Mouse (Mus musculus) heart, postnatal 4 days (tissue): Measurements from ENCODE around the gene Usp49. TPM values are rescaled to one million over a fixed set of nuclear protein-coding genes. Genes with fewer than 3 reads are reported as not detected.

Source experiments
- DNase-seq: peaks from one replicate; pipeline ENCODE4 v3.0.0; 2021
- total RNA-seq, 2 experiments: library from RNA; stranded (reverse); gene quantifications; 2 replicates each; pipeline ENCODE4 v1.2.3; 2021

The Usp49 gene
- total RNA-seq, 2 experiments from 2014 or later: 7.3 to 9.7 TPM

DNA sequence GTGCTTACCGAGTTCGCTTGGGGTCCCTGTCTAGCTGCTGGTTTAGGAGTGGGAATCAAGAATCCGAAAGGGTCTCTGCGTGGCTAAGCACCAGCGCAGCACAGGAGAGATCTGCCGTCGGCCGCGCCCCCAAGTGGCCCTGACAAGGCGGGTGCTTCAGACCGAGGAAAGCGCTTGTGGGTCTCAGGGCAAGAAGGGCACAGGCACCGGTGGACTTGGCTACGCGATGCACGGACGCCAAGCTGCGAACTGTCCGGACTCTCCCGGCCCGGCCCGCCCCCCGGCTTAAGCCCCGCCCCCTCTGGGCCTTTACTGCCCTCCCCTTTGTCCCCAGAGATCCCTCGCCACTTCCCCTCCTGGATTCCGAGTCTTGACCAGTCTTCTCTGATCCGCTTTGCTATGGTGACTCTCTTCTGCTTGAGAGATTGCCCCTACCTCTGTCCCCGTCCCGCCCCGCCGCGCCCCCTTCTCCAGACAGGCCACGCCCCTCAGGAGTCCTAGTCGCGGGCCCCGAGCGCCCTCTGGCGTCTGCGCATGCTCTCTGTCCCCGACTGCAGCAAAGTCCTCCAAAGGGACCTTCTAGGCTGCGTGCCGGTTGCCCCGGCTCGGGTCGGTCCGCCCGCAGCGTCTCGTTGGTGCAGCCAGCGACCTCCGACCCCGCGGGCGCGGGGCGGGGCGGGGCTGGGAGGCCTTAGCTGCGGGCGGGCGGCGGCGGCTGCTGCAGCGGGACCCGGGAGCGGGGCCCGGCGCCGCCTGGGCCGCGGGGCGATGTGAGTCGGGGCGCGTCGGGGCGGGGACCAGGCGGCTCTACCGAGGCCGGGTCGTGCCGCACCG, 64.2 kb downstream of the Usp49 start, which contains the start of gene Prickle4:
TSS of gene Prickle4 (minus strand) at position 234 of the 834 bp plus-strand sequence.
- DNase-seq: peak; percentile 99

DNA sequence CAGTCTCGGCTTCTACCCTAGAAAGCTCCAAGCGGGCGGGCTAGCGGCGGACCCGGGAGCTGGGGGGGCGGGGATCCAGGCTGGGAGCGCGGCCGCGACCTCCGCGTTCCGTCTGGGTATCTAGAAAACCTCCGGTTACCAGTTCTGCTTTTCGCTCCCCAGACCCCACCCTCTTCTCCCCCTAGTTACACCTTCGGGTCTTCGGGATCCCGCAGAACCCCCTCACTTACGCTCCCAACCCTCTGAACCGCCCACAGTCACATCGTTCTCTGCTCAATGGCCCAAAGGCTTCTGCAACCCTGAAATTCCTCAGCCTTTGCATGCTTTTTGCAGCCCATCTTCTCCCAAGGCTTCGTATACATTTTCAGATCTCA, 64.8 kb downstream of the Usp49 start:
- DNase-seq: no peak

DNA sequence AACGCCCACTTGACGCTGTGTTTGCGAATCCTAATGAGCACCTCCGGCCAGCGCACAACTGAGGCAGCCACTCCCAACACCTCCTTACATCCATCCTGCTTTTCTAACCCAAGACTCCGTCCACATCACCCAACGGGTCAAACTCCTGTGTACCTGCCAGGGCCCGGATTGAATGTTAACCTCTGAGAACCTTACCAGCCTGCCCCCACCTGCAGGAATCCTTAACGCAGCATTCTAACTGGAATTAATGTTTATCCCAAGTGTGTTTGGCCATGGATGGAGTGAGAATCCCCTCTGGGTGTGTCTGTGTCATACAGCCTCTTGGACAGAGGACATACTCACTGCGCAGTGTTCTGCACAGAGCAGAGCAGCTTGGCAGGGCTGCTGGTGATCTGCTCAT, 67.7 kb downstream of the Usp49 start:
- DNase-seq: no peak

DNA sequence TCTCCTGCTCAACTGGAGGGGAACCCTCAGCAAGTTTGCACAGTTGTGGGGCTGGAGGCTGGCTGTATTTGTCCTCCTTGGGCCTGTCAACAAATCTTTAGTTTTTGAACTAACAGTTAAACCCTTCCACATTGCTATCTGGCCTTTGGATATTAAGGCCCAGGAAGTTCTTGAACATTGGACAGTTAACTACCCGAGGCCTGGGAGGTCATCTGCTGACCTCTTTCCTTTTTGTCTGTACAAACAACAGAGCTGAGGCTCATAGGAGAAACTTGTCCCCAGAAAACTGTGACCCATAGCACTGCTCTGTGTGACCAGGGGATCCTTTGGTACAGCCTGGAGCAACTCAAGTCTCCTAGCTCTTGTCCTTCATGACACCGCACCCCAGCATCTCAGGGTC, 68.6 kb downstream of the Usp49 start:
- no peak for DNase-seq

DNA sequence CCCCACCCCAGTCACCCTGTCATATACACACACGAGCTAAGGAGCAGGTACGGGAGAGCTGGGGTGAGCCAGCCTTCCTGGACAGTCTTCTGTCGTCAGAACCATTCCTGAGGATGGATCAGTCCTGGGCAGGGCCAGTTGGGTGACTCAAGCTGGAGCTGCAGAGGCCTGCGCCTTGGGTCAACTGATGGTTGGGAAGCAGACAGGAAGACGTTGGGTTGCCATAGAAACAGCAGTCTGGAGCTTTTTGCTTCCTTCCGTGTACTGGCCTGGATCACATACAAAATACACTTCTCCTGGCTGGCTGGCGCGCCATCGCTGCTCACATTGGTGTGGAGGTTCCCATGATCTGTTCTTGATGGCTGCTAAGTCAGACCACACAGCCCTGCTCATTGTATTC, 71.3 kb downstream of the Usp49 start:
- DNase-seq: no peak

DNA sequence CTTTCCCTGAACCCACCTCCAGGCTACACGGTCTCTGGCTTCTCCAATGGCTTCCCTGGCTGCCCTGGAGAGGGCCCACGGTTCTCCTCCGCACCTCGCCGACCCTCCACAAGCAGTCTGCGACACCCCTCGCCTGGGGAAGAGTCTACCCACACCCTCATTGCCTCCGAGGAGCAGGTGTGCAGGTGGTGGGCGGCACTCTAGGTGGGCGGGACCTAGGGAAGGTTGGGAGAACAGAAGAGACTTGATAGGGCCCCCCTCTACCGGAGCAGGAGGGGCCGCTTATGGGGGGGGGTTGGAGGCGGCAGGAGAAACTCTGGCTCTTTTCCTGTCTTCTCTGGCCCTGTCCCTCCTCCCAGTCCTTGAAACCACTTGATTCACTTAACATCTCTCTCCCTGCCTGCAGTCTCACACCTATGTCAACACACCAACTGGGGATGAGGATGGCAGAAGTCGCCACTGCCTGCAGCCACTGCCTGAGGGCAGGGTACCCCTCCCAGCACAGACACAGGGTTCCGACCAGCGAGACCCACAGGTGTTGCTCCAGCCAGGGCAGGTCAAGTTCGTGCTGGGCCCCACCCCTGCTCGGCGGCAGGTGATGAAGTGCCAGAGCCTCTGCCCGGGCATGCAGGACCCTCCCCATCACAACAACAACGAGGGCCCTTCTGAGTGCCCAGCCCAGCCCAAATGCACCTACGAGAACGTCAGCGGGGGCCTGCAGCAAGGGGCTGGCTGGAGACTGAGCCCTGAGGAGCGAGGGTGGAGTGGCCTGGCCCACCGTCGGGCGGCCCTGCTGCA, 72.3 kb downstream of the Usp49 start:
- no peak for DNase-seq

DNA sequence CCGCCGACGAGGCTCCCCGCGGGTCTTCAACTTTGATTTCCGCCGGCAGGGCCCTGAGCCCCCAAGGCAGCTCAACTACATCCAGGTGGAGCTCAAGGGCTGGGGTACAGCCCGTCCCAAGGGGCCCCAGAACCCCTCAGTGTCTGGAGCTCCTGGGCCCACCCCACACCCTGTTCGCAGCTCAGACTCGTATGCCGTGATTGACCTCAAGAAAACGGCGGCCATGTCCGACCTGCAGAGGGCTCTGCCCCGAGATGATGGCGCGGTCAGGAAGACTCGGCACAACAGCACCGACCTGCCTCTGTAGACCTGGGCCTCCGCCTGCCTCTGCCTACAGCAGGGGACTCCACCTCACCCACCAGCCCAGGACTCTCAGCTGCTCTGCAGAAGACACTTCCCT, 73.1 kb downstream of the Usp49 start:
- no peak for DNase-seq

DNA sequence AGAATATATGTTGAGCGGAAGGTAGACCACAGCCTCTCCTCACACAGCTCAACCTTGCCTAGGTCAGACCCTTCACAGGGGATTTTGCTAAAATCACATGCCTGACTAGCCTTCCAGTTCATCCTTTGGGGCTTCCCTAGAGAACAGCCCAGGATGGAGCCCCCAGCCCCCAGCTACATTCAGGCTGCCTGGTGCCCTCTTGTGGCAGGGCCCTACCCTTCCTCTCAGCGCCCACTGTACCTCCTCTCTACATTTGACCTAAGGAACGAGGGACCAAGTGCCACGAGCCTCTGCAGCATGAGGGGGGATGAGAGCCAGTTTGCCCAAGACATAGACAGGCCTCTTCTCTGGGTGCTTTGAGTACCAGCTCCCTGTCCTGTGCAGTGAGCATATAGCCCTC, 74.2 kb downstream of the Usp49 start:
- DNase-seq: no peak

DNA sequence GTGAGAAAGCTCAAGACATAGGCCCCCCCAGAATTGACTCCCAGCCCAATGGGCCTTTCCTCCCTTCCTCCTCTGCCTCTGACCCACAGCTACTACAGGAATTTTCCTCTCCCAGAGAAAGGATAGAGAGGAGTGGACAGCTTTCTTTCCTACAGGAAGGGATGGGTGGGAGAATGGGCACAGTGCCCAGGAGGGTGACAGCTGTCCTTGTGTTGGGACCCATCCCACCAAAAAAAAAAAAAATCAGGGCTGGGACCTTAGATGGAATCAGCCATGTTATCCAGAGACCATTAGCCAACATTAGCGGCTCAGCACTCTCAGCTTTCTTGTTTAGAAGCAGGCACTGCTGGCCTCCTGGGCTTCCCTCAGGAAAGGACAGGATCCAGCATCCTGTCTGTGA, 75.7 kb downstream of the Usp49 start:
- peak; percentile 41 for DNase-seq

DNA sequence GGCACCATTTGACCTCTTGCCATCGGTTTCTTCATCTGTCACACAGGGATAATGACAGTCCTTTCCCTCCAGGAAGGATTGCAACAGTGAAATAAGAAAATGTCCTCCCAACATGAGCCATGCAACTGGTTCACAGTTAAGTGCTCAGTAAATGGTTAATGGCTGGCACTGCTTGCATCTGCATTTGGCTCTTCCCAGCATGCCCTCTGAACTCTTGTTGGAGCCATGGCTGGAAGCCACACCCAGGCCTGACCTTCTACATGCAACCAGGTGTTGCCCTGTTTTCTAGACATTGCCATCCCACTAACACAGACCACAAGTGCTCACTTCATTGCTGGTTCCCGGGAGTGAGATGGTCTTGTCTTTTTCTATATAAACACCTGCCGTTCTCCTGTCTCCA, 77.5 kb downstream of the Usp49 start:
- no peak for DNase-seq

DNA sequence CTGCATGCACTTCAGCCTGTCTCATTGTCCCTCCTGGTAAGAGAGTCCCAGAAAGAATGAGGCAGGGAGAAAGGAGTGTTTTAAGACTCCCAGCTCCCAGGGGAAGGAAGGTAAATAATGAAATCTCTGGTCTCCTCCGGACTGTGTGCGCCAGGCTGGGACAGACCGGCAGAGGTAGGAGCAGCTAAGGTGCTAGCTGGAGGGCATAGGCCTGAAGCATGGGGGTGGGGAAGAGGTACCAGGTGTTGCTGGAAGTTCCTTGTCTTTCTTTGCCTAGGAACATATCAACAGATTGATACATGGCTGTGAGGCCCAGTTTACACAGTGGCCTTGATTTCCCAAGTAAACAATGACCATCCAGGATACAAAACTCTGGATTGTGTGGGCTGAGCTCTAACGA, 78.5 kb downstream of the Usp49 start:
- DNase-seq: no peak

DNA sequence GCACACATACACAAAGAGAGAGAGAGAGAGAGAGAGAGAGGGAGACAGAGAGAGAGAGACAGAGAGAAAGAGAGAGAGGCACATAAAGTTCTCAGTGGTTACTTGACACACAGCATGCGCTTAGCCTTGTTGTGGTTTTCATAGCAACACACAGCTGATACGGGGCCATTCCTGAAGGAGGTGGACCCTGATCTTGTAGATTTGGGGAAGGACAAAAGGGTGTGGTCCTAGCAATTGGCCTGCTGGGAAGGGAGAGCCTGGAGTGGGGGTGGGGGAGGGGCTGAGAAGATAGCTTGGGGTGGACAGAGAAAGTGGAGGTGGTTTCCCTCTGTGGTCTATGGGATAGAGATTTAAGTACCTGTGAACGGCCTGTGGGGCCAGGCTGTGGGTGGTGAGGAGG, 79.5 kb downstream of the Usp49 start:
- DNase-seq: no peak

DNA sequence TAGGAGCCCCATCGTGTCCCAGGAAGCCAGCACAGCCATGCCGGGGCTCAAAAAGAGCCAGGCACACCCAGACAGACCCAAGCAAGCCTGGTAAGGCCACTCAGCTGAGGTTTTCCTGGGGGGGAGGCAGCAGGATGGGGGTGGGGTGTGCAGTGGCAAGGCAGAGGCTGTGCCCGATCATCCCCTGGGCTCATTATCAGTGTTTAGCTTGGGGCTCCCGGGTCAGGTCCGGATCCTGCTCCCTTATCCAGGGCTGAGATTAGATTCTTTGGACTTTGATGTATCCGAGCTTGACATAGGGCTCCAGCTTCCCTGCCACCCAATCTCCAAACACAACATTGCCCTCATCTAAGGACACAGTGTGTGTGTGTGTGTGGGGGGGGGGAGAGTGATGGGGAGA, 81.4 kb downstream of the Usp49 start:
- no peak for DNase-seq

DNA sequence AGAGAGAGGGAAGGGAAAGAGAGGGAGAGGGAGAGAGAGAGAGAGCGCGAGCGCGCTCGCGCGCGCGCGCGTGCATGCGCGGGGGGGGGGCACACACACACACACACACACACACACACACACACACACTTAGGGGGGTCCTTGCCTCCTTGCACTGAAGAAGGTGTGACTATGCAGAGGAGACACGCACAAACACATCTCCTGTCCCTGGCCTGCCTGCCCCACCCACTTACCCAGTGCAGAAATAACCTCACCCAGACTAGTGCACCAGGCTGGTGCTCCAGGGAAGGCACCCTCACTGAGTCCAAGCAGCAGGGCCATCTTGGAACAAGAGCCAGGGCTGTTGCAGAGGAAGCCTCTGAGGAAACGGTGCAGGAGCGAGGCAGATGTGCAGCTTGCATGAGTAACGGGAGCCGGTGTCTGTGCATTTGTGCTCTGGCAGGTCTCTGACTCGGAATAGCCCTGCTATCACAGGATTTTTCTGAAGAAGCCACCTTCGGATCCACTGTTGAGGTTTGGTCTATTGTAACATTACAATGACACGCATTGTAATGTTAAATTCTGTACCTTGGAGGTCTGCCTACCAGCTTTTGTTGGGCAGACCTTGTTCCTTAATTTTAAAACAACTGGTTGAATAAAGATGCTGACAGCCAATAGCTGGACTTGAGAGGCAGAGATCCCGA, 82.5 kb downstream of the Usp49 start:
- DNase-seq: no peak

DNA sequence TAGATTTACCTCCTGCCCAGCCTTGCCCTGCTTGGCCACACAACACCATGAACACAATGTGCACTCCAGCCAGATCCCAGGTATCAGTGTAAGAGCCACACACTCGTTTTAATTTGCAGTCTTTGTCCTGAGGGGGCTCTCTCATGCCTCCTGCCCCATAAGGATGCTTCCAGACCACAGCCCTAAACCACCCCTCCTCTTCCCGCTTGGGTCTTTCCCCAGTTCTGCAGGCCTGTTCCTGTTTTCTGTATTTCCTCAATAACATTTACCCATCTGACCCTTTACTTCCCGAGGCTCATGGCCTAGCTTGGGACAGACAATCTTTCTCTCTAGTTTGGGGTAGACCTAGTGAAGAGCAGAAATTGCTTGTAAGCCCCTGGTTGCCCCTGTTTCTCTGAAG, 84.5 kb downstream of the Usp49 start:
- no peak for DNase-seq

DNA sequence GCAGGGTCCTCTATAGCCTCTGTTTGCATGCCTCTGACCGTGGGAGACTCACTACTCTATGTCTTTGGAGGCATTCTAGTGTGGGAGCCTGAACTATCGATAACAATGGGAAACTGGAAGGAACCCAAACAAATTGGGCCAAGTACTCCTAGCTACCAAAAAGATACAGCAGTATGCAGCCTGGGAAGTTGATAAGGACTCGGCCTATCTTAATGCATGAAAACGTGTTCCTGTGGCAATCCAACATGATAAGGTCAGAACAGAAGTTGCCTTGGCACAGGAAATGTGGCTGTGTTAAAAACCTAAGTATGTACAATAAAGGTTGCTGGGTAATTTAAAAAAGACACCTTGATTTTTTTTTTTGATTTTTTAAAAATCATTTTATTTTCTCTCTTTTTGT, 90.7 kb downstream of the Usp49 start:
- no peak for DNase-seq

DNA sequence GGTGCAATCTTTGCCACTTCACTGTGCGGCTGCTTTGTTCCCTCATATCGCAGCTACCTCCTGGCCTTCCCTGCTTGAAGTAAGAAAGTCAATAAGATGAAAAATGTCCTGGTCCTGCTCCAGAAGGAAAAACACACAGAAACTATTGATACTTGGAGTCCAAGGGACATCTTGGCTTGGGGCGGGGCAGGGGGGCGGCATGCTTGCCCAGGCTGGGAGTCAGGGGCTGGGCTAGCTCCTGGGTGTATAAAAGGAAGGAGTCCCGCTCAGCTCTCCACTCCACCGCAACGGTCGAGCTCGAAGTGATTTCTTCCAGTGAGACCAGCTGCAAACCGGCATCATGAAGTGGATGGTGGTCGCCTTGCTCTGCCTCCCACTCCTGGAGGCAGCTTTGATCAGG, 96.1 kb downstream of the Usp49 start, which contains the start of gene Pgc:
TSS of gene Pgc (plus strand) at position 277 of the 400 bp plus-strand sequence.
- no peak for DNase-seq

DNA sequence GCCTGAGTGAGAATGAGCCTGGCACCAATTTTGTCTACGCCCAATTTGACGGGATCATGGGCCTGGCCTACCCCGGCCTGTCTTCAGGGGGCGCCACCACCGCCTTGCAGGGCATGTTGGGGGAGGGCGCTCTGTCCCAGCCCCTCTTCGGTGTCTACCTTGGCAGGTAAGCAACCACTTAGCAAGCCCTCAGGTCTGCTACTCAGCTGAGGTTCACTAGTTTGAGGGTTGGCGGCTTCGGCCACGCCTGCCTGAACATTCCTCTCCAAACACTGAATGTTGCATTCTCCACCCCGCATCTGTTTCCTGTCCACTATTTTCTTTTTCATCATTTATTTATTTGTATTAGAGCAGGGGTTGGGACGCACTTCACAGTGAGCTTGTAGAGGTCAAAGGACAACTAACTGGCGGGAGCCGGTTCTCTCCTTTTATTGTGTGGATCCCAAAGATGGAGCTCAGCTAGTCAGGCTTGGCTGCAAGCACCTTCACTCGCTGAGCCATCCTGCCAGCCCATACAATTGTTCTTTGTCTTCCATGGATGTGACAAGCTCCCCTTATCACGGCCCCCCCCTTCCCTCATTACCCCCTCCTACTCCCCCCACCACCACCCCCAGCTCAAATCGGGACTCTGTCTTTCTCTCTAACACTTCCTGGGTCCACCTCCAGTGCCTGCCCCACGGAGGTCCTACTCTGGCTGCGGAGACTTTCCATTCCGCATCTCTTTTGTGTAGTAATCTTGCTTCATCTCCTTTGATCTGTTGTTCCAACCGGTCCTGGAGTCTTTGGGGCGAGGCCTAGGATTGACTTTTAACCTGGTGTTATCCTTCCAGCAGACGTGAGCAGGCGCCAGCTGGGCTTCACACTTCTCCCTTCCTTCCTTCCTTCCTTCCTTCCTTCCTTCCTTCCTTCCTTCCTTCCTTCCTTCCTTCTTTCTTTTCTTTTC, 100.4 kb downstream of the Usp49 start:
- DNase-seq: no peak

DNA sequence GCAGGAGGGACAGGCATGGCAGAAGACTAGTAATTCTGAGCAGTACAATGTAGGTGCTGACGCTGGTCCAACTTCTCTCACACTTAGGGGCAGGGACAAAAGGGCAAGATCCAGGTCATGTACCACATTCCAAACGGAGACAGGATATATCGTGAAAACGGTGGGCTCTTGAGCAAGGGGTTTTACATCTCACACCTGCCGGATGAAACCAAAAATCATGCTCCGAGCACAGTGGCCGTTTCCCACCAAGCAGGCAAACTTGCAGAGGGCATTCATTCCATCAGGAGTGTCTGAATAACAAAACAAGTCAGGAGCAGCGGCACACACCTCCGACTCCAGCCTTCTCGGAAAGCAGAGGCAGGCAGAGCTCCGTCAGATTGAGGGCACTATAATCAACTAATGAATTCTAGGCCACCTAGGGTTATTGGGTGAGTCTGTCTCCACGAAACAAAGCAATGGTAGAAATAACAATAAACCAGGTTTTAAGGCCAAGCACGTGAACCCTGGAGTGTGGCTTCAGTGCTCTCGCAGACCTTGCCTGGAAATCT, 105.1 kb downstream of the Usp49 start:
- no peak for DNase-seq
